Mouse (Mus musculus): ENCODE data around the gene Exoc3l2.

The Exoc3l2 gene

DNA sequence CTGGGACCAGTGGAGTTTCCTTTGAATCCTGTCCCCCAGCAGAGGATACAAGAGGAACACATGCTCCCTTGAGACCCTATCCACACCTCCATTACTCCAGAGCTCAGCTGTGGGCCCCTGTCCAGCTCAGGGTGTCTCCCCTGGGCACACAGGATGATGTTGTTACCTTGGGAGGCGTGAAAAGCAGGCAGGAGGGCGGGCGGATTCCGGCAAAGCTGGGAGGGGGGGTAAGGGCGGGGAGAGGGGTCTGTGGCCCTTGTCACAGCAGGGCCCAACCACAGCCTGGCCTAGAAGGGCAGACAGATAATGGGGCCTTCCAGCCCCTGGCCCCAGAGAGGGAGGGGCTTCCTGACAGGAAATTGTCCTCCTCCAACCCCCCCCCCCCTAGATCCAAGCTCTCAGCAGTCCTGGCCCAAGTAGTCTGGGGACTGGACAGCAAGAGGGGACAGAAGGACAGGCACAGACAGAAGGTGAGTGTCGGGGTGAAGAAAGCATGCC lies at the start of gene Exoc3l2:
TSS of gene Exoc3l2 (plus strand) at position 448 of the 498 bp plus-strand sequence.
- DNase-seq (ENCODE audit: low spot score in 2 of 2): no peak

GRCm38 (mm10) chr7:19413525-19413924 lies 49.6 kb upstream of the Exoc3l2 start:
- DNase-seq (ENCODE audit: low spot score in 2 of 2): no peak

DNA sequence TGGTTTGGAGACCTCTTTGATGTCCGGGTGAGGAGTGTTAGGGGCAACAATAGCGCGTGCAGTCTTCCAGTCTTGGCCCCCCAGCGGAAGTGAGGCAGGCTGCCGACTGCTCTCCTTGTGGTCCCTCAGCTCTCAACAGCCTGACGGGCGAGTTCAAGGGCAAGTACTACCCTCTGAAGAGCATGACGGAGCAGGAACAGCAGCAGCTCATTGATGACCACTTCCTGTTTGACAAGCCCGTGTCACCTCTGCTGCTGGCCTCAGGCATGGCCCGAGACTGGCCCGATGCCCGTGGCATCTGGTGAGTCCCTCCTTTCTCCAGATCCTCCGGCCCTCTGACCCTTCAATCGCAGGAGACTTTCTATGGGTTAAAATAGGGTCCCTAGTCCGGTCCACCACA lies 46.5 kb upstream of the Exoc3l2 start:
- no peak for DNase-seq (ENCODE audit: low spot score in 2 of 2)

DNA sequence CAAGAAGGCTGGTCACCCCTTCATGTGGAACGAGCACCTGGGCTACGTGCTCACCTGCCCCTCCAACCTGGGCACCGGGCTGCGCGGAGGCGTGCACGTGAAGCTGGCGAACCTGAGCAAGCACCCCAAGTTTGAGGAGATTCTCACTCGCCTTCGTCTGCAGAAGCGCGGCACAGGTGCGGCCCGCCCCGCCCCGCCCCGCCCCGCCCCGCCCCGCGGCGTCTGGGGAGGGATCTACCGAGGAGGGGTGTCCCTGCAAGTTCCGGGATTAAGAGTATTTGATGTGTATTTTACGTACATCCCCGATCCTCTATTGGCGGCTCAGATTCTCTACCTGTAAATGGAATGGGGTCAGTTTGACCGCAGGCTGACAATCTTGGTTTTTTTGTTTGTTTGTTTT lies 43.0 kb upstream of the Exoc3l2 start:
- no peak for DNase-seq (ENCODE audit: low spot score in 2 of 2)

GRCm38 (mm10) chr7:19420821-19421636 lies 42.1 kb upstream of the Exoc3l2 start:
- peak; percentile 62 to 70 for DNase-seq (ENCODE audit: low spot score in 2 of 2)

GRCm38 (mm10) chr7:19423083-19423482 lies 40.0 kb upstream of the Exoc3l2 start:
- DNase-seq (ENCODE audit: low spot score in 2 of 2): no peak

DNA sequence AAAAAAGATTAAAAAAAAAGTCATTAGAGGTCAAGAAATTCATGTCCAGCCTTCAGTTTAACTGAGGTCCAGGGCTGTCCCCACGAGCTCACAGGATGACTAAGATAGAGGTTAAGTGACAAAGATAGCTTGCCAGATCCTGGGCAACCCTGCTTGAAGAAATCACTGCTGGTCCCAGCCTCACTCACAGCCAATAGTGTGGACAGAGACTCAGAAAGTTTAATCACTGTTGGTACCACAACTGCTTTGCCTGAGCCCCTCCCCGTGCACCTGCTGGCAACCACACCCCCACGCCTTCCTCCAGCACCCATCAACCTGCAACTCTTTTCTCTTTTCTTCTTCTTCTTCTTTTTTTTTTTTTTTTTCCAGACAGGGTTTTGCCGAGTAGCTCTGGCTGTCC lies 39.1 kb upstream of the Exoc3l2 start:
- no peak for DNase-seq (ENCODE audit: low spot score in 2 of 2)

DNA sequence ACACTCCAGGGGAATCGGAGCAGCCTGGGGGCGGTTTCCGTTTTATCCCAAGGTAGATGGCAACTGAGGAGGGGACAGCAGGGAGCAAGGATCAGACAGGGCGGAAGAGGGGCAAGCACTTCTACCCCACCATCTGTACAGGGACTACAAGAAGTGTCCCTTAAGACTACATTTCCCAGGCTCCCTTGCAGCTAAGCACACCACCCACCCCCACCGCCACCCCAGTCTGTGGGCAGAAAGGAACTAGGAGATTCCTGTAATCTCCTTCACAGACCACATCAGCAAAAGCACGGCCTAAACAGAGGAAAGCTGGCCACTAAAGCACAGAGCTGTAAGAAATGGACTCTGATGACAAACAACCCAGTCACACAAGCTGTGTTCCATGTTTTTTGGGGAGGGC lies 36.8 kb upstream of the Exoc3l2 start:
- no peak for DNase-seq (ENCODE audit: low spot score in 2 of 2)

DNA sequence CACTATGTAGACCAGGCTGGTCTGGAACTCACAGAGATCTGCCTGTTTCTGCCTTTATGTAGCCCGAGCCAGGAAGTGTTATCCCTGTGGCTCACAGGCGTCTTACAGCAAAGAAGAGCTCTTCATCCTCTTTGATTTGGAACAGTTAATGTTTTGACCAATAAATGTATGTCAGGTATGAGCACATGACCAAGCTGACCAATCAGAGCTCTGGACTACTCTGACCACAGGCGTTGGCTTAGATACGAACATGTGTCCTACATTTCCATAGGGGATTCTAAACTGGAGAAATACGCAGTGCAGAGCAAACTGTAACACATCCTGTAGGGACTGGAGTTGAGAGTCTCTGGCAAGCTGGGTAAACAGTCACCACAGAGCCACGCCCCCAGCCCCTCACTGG lies 36.2 kb upstream of the Exoc3l2 start:
- no peak for DNase-seq (ENCODE audit: low spot score in 2 of 2)

DNA sequence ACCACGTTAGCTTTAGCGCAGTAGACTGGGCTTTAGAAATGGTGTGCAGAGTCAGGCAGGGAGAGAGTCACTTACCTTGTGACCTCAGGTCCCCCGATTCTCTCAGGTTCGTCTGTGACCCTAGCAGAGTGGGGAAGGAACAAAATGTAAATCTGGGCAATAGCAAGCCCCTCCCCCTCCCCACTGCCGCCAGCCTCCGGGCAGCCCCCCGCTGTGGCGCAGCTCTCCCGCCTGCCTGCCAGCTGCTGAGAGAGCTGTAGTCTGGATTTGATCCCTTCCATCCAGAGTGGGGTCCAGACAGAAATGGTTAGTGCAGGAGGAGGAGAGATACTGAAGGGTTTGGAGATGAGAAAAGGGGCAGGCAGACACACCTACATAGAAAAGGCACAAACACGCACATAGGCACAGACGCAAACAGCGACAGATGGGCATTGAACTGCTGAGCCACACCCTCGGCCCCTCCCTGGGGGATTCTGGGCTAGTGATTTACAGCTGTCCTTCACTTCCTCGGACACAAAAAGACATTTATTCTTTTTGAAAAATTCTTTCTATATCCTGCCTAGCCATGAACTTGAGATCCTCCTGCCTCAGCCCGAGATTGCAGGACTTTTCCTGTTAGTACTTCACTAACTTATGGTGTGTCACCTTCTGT lies 35.0 kb upstream of the Exoc3l2 start:
- no peak for DNase-seq (ENCODE audit: low spot score in 2 of 2)

GRCm38 (mm10) chr7:19429726-19430125 lies 33.4 kb upstream of the Exoc3l2 start:
- DNase-seq (ENCODE audit: low spot score in 2 of 2): no peak

DNA sequence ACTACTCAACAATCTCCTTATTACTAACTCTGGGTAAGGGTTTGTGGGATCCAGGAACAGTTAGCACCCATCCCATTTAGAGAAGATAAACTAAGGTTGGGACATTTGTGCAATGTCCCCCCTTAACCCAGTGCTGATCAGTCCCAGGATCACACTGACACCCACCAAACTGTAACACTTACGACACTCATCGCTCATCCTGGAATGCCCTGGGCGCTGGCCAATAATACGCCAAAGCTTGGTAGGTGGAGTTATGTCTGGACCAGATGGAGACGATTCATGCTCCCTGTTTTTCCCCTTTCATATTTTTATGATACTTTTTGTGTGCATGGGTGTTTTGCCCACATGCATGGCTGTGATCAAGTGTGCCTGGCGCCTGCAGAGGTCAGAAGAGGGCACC lies 32.7 kb upstream of the Exoc3l2 start:
- no peak for DNase-seq (ENCODE audit: low spot score in 2 of 2)

- DNase-seq (ENCODE audit: low spot score in 2 of 2): no peak
Measured at GRCm38 (mm10) chr7:19432475-19432874, 30.7 kb upstream of the Exoc3l2 start.

DNA sequence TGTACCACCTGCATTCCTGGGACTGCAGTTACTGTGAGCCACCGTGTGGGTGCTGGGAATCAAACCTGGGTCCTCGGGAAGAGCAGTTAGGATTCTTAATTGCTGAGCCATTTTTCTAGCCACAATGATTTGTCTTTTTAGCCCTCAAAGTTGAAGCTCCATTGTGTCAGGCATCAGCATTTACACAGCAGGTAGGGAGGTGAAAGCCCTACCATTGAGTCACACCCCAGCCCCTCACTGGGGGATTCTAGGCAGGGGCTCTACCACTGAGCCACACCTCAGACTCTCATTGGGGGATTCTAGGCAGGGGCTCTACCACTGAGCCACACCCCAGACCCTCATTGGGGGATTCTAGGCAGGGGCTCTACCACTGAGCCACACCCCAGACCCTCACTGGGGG lies 26.9 kb upstream of the Exoc3l2 start:
- no peak for DNase-seq (ENCODE audit: low spot score in 2 of 2)

GRCm38 (mm10) chr7:19437048-19437447 lies 26.1 kb upstream of the Exoc3l2 start:
- DNase-seq (ENCODE audit: low spot score in 2 of 2): no peak

GRCm38 (mm10) chr7:19441448-19442091 lies 21.6 kb upstream of the Exoc3l2 start:
- DNase-seq (ENCODE audit: low spot score in 2 of 2): no peak

DNA sequence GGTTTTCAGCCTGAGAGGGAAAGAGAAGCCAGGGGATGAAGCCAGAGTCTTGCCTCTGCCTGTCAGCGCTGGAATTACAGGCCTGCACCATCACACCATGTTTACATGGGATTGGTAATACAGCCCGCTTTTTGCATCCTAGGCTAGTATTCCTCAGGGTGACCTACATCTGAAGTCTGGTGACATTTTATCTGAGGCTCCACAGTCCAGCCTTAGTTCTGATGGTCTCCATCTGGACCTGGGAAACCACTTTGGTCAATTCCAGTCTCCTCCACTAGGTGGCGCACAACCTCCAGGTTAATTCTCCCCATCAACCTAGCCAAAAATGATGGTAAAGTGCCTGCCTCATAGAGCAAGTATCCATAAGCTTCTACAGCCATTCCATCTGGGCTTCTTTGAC lies 19.8 kb upstream of the Exoc3l2 start:
- DNase-seq (ENCODE audit: low spot score in 2 of 2): peak; percentile 48 to 78

DNA sequence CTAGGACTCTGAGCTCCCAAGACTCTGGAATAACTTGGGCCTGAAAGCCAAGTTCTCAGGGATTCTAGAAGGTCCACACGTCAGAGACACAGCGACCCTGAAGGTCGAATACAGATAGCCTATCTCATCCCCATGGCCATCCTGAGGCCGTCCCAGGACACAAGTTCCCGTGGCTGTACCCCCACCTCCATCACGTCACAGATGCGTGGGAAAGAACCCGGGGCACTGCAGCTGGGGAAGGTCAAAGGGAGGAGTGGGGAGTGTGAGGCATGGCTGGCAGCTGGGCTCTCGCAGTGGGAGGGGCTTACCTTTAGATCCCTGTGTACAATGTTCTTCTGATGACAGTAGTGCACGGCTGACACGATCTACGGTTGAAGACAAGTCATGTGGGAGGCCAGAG lies 18.3 kb upstream of the Exoc3l2 start:
- no peak for DNase-seq (ENCODE audit: low spot score in 2 of 2)

DNA sequence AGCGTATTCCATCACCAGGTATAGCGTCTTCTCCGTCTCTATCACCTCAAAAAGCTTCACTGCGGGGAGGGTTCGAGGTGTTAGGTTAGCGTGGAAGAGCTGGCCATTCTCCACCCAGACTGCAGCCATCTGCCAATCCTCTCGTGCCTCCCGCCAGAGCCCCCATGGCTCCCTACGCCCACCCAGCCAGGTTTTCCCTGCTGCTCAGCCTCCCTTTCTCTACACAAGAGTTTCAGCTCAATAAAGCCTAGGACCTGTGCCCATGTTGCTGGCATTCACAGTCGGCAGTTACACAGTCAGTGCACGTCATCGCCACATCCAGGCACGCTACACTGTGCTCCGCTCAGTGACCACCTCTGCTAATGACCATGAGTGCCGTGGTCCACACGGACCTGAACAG lies 15.4 kb upstream of the Exoc3l2 start:
- no peak for DNase-seq (ENCODE audit: low spot score in 2 of 2)

DNA sequence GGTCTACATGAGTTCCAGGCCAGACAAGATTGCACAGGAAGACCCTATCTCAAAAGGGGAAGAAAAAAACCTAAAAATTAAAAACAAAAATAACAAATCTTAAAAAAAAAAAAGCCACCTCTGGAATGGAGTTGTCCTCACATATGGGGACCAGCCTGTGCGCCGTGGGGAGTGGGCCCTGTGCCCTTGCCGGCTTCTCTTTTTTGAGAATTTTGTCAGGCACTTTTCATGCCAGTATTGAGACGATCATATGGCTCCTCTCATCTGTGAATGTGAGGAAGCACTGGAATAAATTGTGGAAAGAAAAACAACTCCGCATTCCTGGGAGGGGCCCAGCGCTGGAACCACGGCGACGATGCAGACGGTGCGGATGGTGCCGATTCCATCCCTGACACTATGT lies 14.0 kb upstream of the Exoc3l2 start:
- DNase-seq (ENCODE audit: low spot score in 2 of 2): no peak

- no peak for DNase-seq (ENCODE audit: low spot score in 2 of 2)
Measured at GRCm38 (mm10) chr7:19455186-19455585, 7.9 kb upstream of the Exoc3l2 start.

DNA sequence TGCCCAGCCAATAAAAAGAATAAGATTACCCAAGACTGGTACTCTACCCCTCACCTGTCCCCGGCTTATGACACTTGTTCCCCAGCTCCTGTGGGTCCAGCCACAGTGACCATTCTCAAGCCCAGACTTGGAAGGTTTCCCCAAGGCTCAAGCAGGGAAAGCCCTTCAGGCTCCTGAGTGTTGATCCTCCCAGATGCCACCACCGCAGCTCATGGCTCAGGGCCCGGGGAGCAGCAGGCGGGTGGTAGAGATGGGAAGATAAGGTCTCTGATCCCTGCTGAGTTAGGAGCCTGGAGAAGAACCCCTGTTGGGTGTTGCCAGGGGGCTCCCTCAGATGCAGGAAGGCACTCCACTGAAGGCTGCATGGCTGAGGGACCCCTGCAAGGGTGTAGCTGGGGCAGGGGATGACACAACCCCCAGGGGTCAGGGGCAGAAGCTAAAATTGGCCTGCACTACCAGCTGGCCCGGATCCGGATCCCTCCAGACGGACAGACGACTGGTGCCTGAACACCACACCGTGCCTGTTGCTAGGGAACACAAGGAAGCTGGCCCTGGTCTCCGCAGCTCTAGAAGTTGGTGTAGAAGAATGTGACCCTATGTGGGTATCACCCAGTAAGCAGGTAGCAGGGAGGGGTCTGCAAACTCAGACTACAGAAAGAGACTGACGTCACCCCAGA lies 7.2 kb upstream of the Exoc3l2 start:
- no peak for DNase-seq (ENCODE audit: low spot score in 2 of 2)
